Mouse (Mus musculus) neural tube, embryonic 11.5 days (tissue): ENCODE data around the gene Dcdc2a. TPM values are rescaled to one million over a fixed set of nuclear protein-coding genes. Genes with fewer than 3 reads are reported as not detected.
A peak's percentile ranks its signal among the peaks of the same experiment; 100 is the strongest.

Source experiments
- ATAC-seq: fragments of 200-750 bp; cut with Nextera tagmentation; 2 replicates; pipeline ENCODE4 v1.8.0; 2017; ENCODE audit warnings: moderate number of reproducible peaks, mild to moderate bottlenecking, moderate TSS enrichment, moderate library complexity; ENCODE audit not compliant: insufficient read depth, low FRiP score, low TSS enrichment
- DNase-seq: peaks from one replicate; pipeline ENCODE4 v3.0.0-alpha.2; 2015; ENCODE audit warnings: low spot score
- H3K27ac ChIP-seq: fragments of 300-500 bp; sonication (generic); 2 replicates; pipeline ENCODE4 v1.5.1; 2014; ENCODE audit warnings: low read depth, mild to moderate bottlenecking, low read length
- H3K27me3 ChIP-seq: fragments of 300-500 bp; sonication (generic); 2 replicates; pipeline ENCODE4 v1.6.1; 2014; ENCODE audit warnings: mild to moderate bottlenecking, low read length, mixed read lengths; ENCODE audit not compliant: control insufficient read depth, insufficient read depth
- H3K36me3 ChIP-seq: fragments of 300-500 bp; sonication (generic); 2 replicates; pipeline ENCODE4 v1.6.1; 2014; ENCODE audit warnings: mild to moderate bottlenecking, low read length, moderate library complexity, mixed read lengths; ENCODE audit not compliant: control insufficient read depth, insufficient read depth
- H3K4me1 ChIP-seq: fragments of 300-500 bp; sonication (generic); 2 replicates; pipeline ENCODE4 v1.6.1; 2014; ENCODE audit warnings: low read length, mixed read lengths; ENCODE audit not compliant: control insufficient read depth, insufficient read depth
- H3K4me2 ChIP-seq: fragments of 300-500 bp; sonication (generic); 2 replicates; pipeline ENCODE4 v1.6.1; 2014; ENCODE audit warnings: low read depth, mild to moderate bottlenecking, moderate library complexity
- H3K4me3 ChIP-seq: fragments of 300-500 bp; sonication (generic); 2 replicates; pipeline ENCODE4 v1.5.1; 2014; ENCODE audit warnings: low read depth, low read length
- H3K9ac ChIP-seq: fragments of 300-500 bp; sonication (generic); 2 replicates; pipeline ENCODE4 v1.6.1; 2014; ENCODE audit warnings: mild to moderate bottlenecking, low read length
- H3K9me3 ChIP-seq: fragments of 300-500 bp; sonication (generic); 2 replicates; pipeline ENCODE4 v1.6.1; 2016; ENCODE audit warnings: low read length; ENCODE audit not compliant: control insufficient read depth
- WGBS: fragments of 180-500 bp; shearing (Covaris S2); extraction: QIAGEN DNeasy Blood & Tissue Kit; methylation state at CpG from one replicate; pipeline ENCODE4 v1.1.7; 2014; 5-methylcytosine and 5-hydroxymethylcytosine counted together
- polyA plus RNA-seq: library from polyadenylated mRNA; unstranded; fragments of >200 nt; fragmentation: Nextera tagmentation; extraction: Ambion mirVana; gene quantifications from 2 replicates; pipeline ENCODE4 v1.2.1, GENCODE M21; 2014

Gene Dcdc2a
- polyA plus RNA-seq, 1 experiment from 2014 or later = 4.4 TPM

DNA sequence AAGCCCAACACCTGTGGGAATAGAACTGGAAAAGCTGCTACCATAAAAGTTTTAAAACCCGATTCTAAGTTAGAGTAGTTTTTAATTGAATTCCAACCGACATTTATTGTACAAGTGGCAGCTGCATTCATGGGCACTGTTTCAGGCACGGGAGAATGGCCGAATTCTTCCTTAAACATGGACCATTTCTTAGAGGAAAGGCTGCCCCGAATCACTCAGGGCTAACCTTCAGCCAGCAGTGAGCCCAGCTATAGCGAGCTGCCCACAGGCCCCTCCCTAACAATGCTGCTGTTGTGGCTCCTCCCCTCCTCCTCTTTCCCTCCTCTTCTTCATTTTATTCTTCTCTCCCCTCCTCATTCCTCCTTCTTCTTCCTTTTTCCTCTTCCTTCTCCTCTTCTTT lies 44.8 kb downstream of the Dcdc2a start:
- Histone ChIP-seq H3K4me2 (no peak overlapping the region), H3K9ac (no peak overlapping the region), H3K4me3 (no peak overlapping the region), H3K4me1 (no peaks in the 10 kb centered on the region), H3K9me3 (no peaks in the 10 kb centered on the region), H3K27me3 (no peaks in the 10 kb centered on the region), H3K36me3 (no peaks in the 10 kb centered on the region), H3K27ac (no peak overlapping the region)
- WGBS = 79% methylated on average over 6 of the region's 6 CpGs
- DNase-seq (no peak), ATAC-seq (no peak)

DNA sequence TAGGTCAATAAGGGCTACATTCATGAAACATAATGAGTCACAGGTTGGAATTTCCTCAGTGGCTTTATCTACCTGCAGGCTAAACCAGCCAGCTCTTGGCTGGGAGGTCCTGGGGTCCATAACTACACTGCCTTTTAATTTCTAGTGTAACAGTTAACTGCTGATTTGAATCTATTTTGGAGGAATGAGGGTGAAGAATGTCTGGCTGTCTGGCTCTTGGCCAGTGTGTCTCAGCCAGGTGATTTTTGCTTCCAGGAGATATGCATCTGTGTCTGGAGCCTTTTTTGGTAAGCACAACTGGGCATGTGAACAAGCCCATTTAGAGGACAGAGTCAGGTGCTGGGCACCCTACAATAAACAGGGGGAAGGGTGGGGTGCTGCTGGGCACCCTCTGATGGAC lies 49.9 kb downstream of the Dcdc2a start:
- no peak overlapping the region for H3K27ac ChIP-seq
- H3K27me3 ChIP-seq = no peaks in the 10 kb centered on the region
- no peak for ATAC-seq
- no peak overlapping the region for H3K9ac ChIP-seq
- H3K4me3 ChIP-seq = no peak overlapping the region
- no peak for DNase-seq
- H3K4me2 ChIP-seq = no peak overlapping the region
- H3K9me3 ChIP-seq = no peaks in the 10 kb centered on the region
- no peaks in the 10 kb centered on the region for H3K4me1 ChIP-seq
- H3K36me3 ChIP-seq = no peaks in the 10 kb centered on the region

DNA sequence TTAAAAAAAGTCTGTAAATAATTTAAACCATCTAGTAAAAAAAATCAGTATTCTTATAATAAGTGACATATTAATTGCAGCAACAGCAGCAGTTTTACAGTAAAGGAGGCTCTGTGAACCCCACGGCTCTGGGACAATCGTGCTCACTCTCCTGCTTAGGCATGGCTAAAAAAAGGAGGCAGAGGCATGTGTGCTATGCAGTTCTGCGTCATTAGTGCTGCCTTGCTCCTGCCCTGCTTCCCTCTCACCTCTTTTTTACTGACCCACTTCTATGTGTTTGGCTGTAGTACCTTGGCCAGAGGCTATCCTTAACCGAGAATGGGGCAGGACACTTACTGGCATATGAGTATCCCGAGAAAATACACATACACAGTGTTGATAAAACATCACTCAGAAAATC lies 50.9 kb downstream of the Dcdc2a start:
- Histone ChIP-seq H3K9me3 (no peaks in the 10 kb centered on the region), H3K27me3 (no peaks in the 10 kb centered on the region), H3K4me3 (no peak overlapping the region), H3K4me1 (no peaks in the 10 kb centered on the region), H3K4me2 (no peak overlapping the region), H3K36me3 (no peaks in the 10 kb centered on the region), H3K27ac (no peak overlapping the region), H3K9ac (no peak overlapping the region)
- no peak for ATAC-seq
- 84% methylated on average over 5 of the region's 5 CpGs for WGBS
- no peak for DNase-seq

DNA sequence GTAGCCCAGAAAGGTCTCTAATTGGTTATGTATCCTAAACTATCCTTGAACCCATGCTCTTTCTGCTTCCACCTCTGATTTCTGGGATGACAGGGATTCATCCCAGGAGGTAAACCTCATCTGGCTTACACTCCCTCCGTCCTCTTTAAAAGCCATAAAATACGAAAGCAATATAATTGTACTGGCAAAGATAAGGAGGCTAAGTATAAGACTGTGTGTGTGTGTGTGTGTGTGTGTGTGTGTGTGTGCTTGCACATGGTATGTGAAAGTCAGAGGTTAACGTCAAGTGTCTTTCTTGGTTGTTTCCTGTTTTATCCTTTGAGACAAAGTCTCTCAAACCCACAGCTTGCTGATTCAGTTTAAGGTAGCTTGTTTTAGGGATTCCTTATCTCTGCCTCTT lies 52.5 kb downstream of the Dcdc2a start:
- no peaks in the 10 kb centered on the region for H3K27me3 ChIP-seq
- 75% methylated on average over 3 of the region's 3 CpGs for WGBS
- H3K4me3 ChIP-seq = no peak overlapping the region
- ATAC-seq = no peak
- no peak overlapping the region for H3K4me2 ChIP-seq
- H3K4me1 ChIP-seq = no peaks in the 10 kb centered on the region
- no peaks in the 10 kb centered on the region for H3K9me3 ChIP-seq
- no peak for DNase-seq
- no peaks in the 10 kb centered on the region for H3K36me3 ChIP-seq
- no peak overlapping the region for H3K9ac ChIP-seq
- no peak overlapping the region for H3K27ac ChIP-seq

DNA sequence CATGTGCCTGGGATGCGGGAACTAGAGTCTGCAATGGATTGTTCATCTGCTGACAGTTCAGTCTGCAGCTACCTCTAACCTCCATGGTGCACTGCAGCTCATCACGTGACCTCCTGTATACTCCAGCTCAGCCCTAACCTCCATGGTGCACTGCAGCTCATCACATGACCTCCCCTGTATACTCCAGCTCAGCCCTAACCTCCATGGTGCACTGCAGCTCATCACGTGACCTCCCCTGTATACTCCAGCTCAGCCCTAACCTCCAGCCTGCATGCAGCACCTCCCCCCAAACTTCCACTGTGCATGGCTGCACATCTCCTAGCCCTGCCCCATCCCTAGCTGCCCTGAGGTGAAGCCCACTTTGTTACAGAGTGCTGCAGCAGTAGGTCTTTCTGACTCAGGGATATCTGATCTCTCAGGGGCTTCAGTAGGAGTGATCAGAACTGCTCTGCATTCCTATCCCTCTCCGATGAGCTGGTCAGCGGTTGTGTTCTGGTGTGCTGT lies 54.8 kb downstream of the Dcdc2a start:
- H3K4me2 ChIP-seq = no peak overlapping the region
- H3K27ac ChIP-seq = no peak overlapping the region
- no peak for ATAC-seq
- no peak overlapping the region for H3K4me3 ChIP-seq
- H3K4me1 ChIP-seq = no peaks in the 10 kb centered on the region
- H3K27me3 ChIP-seq = no peaks in the 10 kb centered on the region
- H3K9me3 ChIP-seq = no peaks in the 10 kb centered on the region
- no peak for DNase-seq
- WGBS = 80% methylated on average over 5 of the region's 5 CpGs
- no peak overlapping the region for H3K9ac ChIP-seq
- no peaks in the 10 kb centered on the region for H3K36me3 ChIP-seq

DNA sequence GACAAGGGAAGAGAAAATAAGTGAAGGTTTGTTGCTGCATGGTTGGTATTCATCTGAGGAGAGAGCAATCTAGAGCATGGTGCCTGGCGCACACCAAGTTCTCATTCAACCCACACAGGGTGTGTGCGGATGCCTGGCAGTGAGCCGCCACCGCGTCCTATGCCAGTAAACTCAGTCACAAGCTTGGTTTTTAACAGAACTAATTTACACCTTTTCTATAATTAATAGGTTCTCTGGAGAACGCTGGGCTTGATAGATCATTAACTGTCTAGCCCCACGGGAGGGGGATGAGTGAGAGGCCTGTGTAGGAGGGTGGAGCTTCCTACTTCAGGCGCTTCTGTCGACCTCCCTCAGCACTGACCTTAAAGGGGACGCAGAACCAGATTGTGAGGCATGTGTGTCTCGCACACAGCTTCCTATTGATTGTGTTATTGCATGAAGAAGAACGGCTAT lies 59.7 kb downstream of the Dcdc2a start:
- H3K27ac ChIP-seq = no peak overlapping the region
- WGBS = 34% methylated on average over 12 of the region's 12 CpGs
- H3K4me1 ChIP-seq = no peaks in the 10 kb centered on the region
- peak; percentile 86; the same call in 1 of the 2 replicates for ATAC-seq
- H3K4me2 ChIP-seq = peak overlapping the region; percentile 40
- DNase-seq = peak; percentile 35
- no peaks in the 10 kb centered on the region for H3K9me3 ChIP-seq
- no peaks in the 10 kb centered on the region for H3K36me3 ChIP-seq
- peak overlapping the region; percentile 31 for H3K9ac ChIP-seq
- peak overlapping the region; percentile 15 for H3K4me3 ChIP-seq
- H3K27me3 ChIP-seq = no peaks in the 10 kb centered on the region

DNA sequence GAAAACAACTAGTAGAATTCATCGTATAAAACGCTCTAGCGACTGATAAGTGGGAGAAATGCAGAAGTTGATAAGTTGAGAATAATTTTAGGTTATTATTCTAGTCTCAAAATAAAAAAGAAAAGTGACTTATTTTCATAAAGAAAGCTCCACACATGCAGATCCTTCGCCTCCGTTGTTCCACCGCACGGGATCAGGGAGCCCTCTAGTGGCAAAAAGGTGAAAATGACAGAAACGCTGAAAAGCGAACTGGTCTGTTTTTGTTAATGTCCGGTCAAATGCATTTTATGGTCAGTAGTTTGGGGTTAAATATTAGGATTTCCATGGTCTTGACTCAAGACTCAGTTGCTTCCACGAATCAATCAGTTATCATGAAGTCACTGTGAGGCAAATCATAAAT lies 60.2 kb downstream of the Dcdc2a start:
- WGBS = 5% methylated on average over 11 of the region's 11 CpGs
- peak overlapping the region; percentile 31 for H3K9ac ChIP-seq
- no peak for ATAC-seq
- H3K27me3 ChIP-seq = no peaks in the 10 kb centered on the region
- H3K27ac ChIP-seq = no peak overlapping the region
- no peaks in the 10 kb centered on the region for H3K36me3 ChIP-seq
- peak overlapping the region; percentile 15 for H3K4me3 ChIP-seq
- H3K4me2 ChIP-seq = peak overlapping the region; percentile 40
- no peaks in the 10 kb centered on the region for H3K9me3 ChIP-seq
- H3K4me1 ChIP-seq = no peaks in the 10 kb centered on the region
- DNase-seq = peak; percentile 50

DNA sequence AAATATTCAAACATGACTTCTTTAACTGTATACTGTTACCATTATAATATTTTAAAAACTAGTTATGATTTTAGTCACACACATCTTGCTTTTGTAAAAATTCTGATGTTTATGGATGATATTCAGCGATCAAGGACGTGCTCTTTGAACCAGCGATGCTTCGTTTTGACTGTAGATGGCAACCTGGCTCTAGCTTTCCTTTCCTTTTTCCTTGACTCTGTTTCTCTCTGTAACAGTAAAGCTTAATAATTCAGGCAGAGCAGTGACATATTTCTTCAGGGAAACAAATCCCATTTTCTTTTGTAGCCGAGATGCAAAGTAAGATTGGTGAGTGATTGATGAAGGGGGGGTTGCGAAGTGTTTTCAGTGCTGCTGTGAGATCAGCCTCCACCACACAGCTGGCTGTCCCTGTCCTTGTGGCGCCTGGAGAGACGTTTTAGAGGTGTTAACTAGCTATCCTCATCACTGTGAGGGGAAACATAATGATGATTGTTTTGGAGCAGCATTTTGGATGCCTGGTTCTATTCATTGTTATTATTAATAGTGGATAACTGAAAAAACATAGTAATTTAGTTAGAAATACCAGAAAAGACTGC lies 67.0 kb downstream of the Dcdc2a start:
- Histone ChIP-seq H3K9me3 (no peaks in the 10 kb centered on the region), H3K36me3 (no peaks in the 10 kb centered on the region), H3K27ac (no peak overlapping the region), H3K4me3 (no peak overlapping the region), H3K4me1 (no peaks in the 10 kb centered on the region), H3K9ac (no peak overlapping the region), H3K27me3 (no peaks in the 10 kb centered on the region), H3K4me2 (no peak overlapping the region)
- DNase-seq (peak; percentile 40), ATAC-seq (no peak)
- 70% methylated on average over 8 of the region's 8 CpGs for WGBS

DNA sequence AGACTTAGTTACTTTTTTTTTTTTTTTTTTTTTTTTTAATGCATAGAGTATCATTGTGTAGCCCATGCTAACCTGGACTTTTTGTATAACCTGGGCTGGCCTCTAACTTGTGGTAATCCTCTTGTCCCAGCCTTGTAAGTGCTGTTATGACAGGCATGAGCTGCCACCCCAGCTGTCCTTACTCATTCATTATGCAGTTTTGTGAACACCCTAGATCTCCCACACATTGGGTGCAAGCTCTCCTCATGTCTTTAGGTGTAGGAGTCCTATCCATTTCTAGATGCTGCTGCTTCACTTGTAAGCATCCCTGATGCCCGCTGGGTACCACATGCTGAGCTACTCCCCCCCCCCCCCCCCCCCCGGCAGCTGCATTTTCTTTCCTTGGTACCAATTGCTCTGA lies 71.4 kb downstream of the Dcdc2a start:
- no peak for DNase-seq
- no peaks in the 10 kb centered on the region for H3K36me3 ChIP-seq
- no peak for ATAC-seq
- no peak overlapping the region for H3K4me3 ChIP-seq
- 80% methylated on average over 2 of the region's 2 CpGs for WGBS
- no peaks in the 10 kb centered on the region for H3K4me1 ChIP-seq
- no peak overlapping the region for H3K9ac ChIP-seq
- H3K27me3 ChIP-seq = no peaks in the 10 kb centered on the region
- no peaks in the 10 kb centered on the region for H3K9me3 ChIP-seq
- H3K4me2 ChIP-seq = no peak overlapping the region
- H3K27ac ChIP-seq = no peak overlapping the region
